Mouse (Mus musculus) heart, adult 2 months (tissue): ENCODE data around the gene Stc2.

Source experiments
- EP300 ChIP-seq: fragments of 200-500 bp; IDR thresholded peaks from 2 replicates; pipeline ENCODE4 v1.6.1; 2011; ENCODE audit warnings: low read depth, low read length, control low read depth; ENCODE audit not compliant: insufficient read depth
- POLR2A ChIP-seq: fragments of 200-500 bp; IDR thresholded peaks from 2 replicates; pipeline ENCODE4 v1.6.1; 2011; ENCODE audit warnings: mild to moderate bottlenecking, low read depth, low read length, control low read depth; ENCODE audit not compliant: insufficient read depth

- TF ChIP-seq POLR2A (no peak), EP300 (no peak)
These were observed 19.0 kb upstream of the Stc2 start for GRCm38 (mm10) chr11:31388890-31389289.
